Mouse (Mus musculus) stomach, postnatal 0 days (tissue): ENCODE data around the gene Fars2. TPM values are rescaled to one million over a fixed set of nuclear protein-coding genes. Genes with fewer than 3 reads are reported as not detected.

Experiments
- ATAC-seq: fragments of 200-750 bp; cut with Nextera tagmentation; 2 replicates; pipeline ENCODE4 v1.8.0; 2017; ENCODE audit not compliant: low FRiP score, low TSS enrichment
- DNase-seq: peaks from one replicate; pipeline ENCODE4 v3.0.0-alpha.2; 2016; ENCODE audit warnings: low spot score
- H3K27ac ChIP-seq: fragments of 300-500 bp; sonication (generic); replicated peaks from 2 replicates; pipeline ENCODE4 v1.5.1; 2014; ENCODE audit warnings: mild to moderate bottlenecking, control low read depth
- H3K27me3 ChIP-seq: fragments of 300-500 bp; sonication (generic); 2 replicates; pipeline ENCODE4 v1.6.1; 2014; ENCODE audit warnings: low read length; ENCODE audit not compliant: control insufficient read depth, insufficient read depth
- H3K36me3 ChIP-seq: fragments of 300-500 bp; sonication (generic); 2 replicates; pipeline ENCODE4 v1.6.1; 2014; ENCODE audit warnings: low read length, mixed read lengths; ENCODE audit not compliant: control insufficient read depth, insufficient read depth
- H3K4me1 ChIP-seq: fragments of 300-500 bp; sonication (generic); replicated peaks from 2 replicates; pipeline ENCODE4 v1.6.1; 2014; ENCODE audit warnings: antibody characterized with exemption; ENCODE audit not compliant: control insufficient read depth, insufficient read depth
- H3K4me2 ChIP-seq: fragments of 300-500 bp; sonication (generic); replicated peaks from 2 replicates; pipeline ENCODE4 v1.6.1; 2014; ENCODE audit warnings: low read depth, mild to moderate bottlenecking, control low read depth, moderate library complexity
- H3K4me3 ChIP-seq: fragments of 300-500 bp; sonication (generic); 2 replicates; pipeline ENCODE4 v1.5.1; 2014; ENCODE audit warnings: low read depth, low read length, control low read depth
- H3K9ac ChIP-seq: fragments of 300-500 bp; sonication (generic); 2 replicates; pipeline ENCODE4 v1.6.1; 2014; ENCODE audit warnings: mild to moderate bottlenecking, low read length, control low read depth, mixed read lengths
- H3K9me3 ChIP-seq: fragments of 300-500 bp; sonication (generic); 2 replicates; pipeline ENCODE4 v1.6.1; 2016; ENCODE audit warnings: low read length; ENCODE audit not compliant: control insufficient read depth
- CTCF ChIP-seq: IDR thresholded peaks from 2 replicates; pipeline ENCODE4 v1.5.1; 2016; ENCODE audit warnings: antibody characterized with exemption, low read depth, mild to moderate bottlenecking, moderate library complexity
- EP300 ChIP-seq: optimal IDR thresholded peaks from 2 replicates; pipeline ENCODE3; 2016; ENCODE audit warnings: antibody characterized with exemption
- WGBS: fragments of 180-500 bp; shearing (Covaris S2); extraction: QIAGEN DNeasy Blood & Tissue Kit; methylation state at CpG from one replicate; pipeline ENCODE4 v1.1.7; 2014; 5-methylcytosine and 5-hydroxymethylcytosine counted together
- polyA plus RNA-seq: library from polyadenylated mRNA; unstranded; fragments of >200 nt; fragmentation: Nextera tagmentation; extraction: Ambion mirVana; gene quantifications from 2 replicates; pipeline ENCODE4 v1.2.1, GENCODE M21; 2015

Fars2 gene
- polyA plus RNA-seq, 1 experiment from 2014 or later = 31.7 TPM

GRCm38 (mm10) chr13:36276194-36276593 is 159.0 kb downstream of the Fars2 start:
- H3K27ac ChIP-seq = no peak overlapping the region
- no peak overlapping the region for H3K4me3 ChIP-seq
- H3K36me3 ChIP-seq = no peaks in the 10 kb centered on the region
- DNase-seq = no peak
- no peak overlapping the region for H3K4me2 ChIP-seq
- no peaks in the 10 kb centered on the region for H3K9me3 ChIP-seq
- peak; percentile 53 for TF ChIP-seq CTCF
- no peak for TF ChIP-seq EP300
- H3K27me3 ChIP-seq = no peaks in the 10 kb centered on the region
- WGBS = 72% methylated on average over 2 of the region's 2 CpGs
- no peaks in the 10 kb centered on the region for H3K4me1 ChIP-seq
- no peak for ATAC-seq
- H3K9ac ChIP-seq = no peak overlapping the region

GRCm38 (mm10) chr13:36282018-36282417 is 164.8 kb downstream of the Fars2 start:
- no peak overlapping the region for H3K9ac ChIP-seq
- no peak overlapping the region for H3K27ac ChIP-seq
- DNase-seq = peak; percentile 80
- H3K4me3 ChIP-seq = no peak overlapping the region
- H3K4me1 ChIP-seq = no peaks in the 10 kb centered on the region
- TF ChIP-seq EP300 = no peak
- peak; percentile 93 for TF ChIP-seq CTCF
- no peaks in the 10 kb centered on the region for H3K27me3 ChIP-seq
- 4% methylated on average over 6 of the region's 6 CpGs for WGBS
- H3K9me3 ChIP-seq = no peaks in the 10 kb centered on the region
- H3K36me3 ChIP-seq = no peaks in the 10 kb centered on the region
- H3K4me2 ChIP-seq = no peak overlapping the region
- ATAC-seq = no peak

- TF ChIP-seq EP300 = no peak
- ATAC-seq (no peak), DNase-seq (no peak)
- Histone ChIP-seq H3K4me3 (no peak overlapping the region), H3K9ac (no peak overlapping the region), H3K27me3 (no peaks in the 10 kb centered on the region), H3K4me1 (no peaks in the 10 kb centered on the region), H3K4me2 (no peak overlapping the region), H3K9me3 (no peaks in the 10 kb centered on the region), H3K36me3 (no peaks in the 10 kb centered on the region), H3K27ac (no peak overlapping the region)
- 61% methylated on average over 7 of the region's 7 CpGs for WGBS
These were observed 165.8 kb downstream of the Fars2 start for GRCm38 (mm10) chr13:36282785-36283544.

DNA sequence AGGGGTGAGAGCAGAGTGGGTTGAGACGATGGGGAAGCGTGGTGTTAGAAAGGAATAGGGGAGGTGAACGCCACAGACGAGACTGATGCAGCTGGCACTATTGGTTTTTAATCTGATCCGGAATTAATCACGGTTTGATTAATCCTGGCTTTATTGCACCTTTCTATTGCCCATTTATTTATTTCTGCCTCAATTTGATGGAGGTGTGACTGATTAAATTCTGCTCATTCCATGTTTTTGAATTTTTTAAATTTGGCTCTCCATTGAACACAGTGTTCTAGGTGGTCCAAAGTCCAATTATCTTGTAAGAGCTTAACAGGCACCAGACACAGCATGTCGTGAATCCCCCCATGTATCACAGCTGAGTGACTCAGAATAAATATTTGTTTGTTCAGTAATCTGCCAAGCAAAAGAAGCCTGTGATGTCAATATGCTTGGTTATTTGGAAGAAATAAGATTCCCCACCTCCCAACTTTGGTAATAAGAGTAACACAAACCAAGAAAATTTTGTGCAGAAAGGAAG is 166.4 kb downstream of the Fars2 start:
- Histone ChIP-seq H3K9ac (no peak overlapping the region), H3K4me1 (no peaks in the 10 kb centered on the region), H3K36me3 (no peaks in the 10 kb centered on the region), H3K27me3 (no peaks in the 10 kb centered on the region), H3K9me3 (no peaks in the 10 kb centered on the region), H3K4me3 (no peak overlapping the region), H3K27ac (no peak overlapping the region), H3K4me2 (no peak overlapping the region)
- no peak for ATAC-seq
- TF ChIP-seq EP300 = no peak
- TF ChIP-seq CTCF = no peak
- WGBS = 79% methylated on average over 7 of the region's 7 CpGs
- DNase-seq = no peak

DNA sequence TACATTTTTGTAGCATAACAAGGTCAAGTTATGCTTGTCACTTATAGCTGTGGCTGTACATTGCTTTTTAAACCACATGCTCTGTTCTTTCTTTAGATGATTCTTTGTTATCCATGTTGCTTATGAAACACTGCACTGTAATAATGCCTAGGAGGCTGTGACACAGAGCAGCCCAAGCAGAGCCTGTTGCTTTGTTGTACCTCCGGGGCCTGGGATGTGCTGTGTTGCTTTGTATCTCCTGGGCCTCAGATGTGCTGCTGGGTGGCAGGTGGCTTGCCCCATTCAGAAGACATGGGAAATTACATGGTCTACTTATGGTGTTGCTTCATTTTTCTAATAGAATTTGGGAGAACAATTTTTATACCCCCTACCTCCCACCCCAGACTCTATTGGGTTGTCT is 166.9 kb downstream of the Fars2 start:
- no peak overlapping the region for H3K4me2 ChIP-seq
- ATAC-seq = no peak
- no peaks in the 10 kb centered on the region for H3K9me3 ChIP-seq
- H3K27ac ChIP-seq = no peak overlapping the region
- no peaks in the 10 kb centered on the region for H3K27me3 ChIP-seq
- H3K9ac ChIP-seq = no peak overlapping the region
- no peak overlapping the region for H3K4me3 ChIP-seq
- H3K4me1 ChIP-seq = no peaks in the 10 kb centered on the region
- WGBS = 82% methylated on average over 1 of the region's 1 CpGs
- TF ChIP-seq EP300 = no peak
- TF ChIP-seq CTCF = no peak
- no peak for DNase-seq
- H3K36me3 ChIP-seq = no peaks in the 10 kb centered on the region

DNA sequence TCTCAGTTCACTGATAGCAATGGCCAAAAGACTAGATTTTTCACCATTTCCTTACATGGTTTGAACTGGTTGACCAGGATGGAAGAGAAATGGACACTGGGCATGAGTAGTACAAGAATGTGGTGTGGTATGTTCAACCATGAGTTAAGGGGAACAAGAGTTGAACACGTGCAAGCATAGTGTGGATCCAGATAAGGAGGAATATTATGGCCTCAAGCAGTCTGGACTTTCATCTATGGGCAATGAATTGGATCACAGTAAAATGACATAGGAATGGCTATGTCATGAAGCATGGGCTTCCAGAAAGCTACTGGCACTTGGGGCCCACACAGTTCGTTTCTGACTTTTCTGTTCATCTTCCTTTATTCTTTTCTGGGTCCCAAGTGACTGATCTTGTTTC is 168.0 kb downstream of the Fars2 start:
- H3K4me2 ChIP-seq = no peak overlapping the region
- WGBS = 77% methylated on average over 2 of the region's 2 CpGs

More for the DNA sequence above, 168.0 kb downstream of the Fars2 start:
- no peaks in the 10 kb centered on the region for H3K27me3 ChIP-seq
- DNase-seq = no peak
- H3K9me3 ChIP-seq = no peaks in the 10 kb centered on the region
- no peak for ATAC-seq
- H3K9ac ChIP-seq = no peak overlapping the region
- H3K36me3 ChIP-seq = no peaks in the 10 kb centered on the region
- TF ChIP-seq CTCF = no peak
- no peak for TF ChIP-seq EP300
- no peaks in the 10 kb centered on the region for H3K4me1 ChIP-seq
- no peak overlapping the region for H3K4me3 ChIP-seq
- H3K27ac ChIP-seq = no peak overlapping the region
